Mouse (Mus musculus): ENCODE results near the gene Mettl23.
"Not testable (repeated sequence)": the region's sequence is repeated elsewhere in the genome, so short reads cannot be mapped to it uniquely, and the experiment has no call there.

Gene Mettl23

DNA sequence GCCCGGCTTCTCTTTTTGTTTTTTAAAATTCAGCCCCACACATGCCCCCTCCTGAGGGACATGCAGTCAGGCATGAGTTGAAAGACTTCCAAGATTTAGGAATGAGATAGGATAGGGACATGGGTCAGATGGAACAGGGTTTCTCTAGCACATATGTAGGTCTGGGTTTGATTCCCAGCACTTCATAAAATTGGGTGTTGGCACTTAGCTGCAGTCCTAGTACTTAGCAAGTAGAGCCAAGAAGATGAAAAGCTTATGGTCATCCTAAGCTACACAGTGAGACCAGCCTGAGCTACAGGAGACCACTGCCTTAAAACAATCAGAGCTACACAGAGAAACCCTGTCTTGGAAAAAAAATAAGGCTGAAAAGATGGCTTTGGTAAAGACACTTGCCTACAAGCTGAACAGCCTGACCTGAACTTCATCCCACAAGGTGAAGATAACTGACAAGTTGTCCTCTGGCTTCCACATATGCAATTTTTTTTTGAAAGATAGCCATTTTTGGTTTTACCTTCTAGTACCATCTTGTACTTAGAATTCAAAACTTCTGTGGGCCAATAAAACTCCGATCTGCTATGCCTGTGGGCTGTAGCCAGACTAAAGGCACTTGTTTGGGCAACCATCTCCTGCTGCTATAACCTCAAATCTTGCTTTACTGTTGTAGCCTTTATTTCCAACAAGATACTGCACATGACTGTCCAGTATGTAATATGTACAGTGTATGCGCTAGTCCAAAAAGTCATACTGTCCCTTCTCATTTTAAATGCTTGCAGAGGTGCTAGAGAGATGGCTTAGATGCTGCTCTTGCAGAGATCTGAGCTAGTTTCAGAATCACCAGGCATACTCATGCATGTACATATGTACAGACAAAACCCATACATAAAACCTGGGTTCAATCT lies 4.4 kb downstream of the Mettl23 start:
- no peak for DNase-seq (ENCODE audit: low spot score in 2 of 2)

DNA sequence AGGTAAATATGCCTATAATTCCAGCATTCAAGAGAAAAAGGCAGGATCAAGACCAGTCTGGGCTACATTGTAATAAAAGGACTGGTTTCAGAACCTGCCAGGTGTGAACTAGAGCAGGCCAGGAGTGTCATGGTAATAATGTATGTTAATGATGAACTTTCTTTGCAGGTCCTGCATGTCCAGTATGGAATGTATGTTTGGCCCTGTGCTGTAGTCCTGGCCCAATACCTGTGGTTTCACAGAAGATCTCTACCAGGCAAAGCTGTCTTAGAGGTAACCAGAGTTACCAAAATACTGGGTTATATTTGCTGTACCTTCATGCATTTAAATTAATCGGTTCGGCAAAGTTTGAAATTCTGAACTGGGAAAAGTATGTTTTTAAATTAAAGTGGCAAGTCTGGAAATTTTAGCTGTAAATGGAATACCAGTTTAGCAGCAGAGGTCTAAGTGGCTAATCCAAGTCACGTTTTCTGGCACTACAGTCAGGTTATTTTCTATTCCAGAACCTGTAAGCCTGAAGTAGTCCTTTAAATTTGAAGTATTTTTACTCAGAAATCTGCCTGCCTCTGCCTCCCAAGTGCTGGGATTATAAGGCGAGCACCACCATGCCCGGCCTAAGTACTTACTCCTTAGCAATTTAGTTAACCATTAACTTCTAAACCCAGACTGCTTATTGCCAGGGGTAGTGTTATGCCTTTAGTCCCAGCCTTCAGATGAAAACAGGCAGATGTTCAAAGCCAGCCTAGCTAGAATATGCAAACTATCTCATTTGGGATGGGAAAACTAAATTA lies 5.2 kb downstream of the Mettl23 start:
- DNase-seq (ENCODE audit: low spot score in 2 of 2) = no peak

DNA sequence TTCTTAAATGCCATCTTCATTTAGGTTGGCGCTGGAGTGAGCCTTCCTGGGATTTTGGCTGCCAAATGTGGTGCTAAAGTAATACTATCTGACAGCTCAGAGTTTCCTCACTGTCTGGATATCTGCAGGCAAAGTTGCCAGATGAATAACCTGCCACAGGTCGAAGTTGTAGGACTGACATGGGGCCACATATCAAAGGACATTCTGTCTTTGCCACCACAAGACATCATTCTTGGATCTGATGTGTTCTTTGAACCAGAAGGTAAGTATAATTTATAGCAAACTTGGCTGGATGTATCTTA lies 5.8 kb downstream of the Mettl23 start:
- not testable (repeated sequence) for DNase-seq (ENCODE audit: low spot score in 2 of 2)

DNA sequence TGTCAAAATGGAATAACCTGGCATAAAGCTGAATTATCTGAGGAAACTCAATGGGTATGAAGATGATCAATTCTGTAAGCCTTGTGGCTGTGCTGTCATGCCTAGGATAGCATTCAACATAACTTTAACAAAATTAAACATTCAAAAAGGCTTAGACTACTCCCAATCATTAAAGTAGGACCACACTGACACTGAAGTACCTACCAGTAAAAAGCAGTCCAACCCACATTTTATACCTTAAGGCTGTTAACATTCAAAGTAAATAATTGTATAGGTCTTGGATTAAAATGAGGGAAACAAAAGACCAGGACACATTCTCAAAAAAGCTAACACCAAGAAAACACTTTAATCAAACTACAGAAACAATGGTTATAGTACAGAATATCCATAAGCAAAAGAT lies 6.5 kb downstream of the Mettl23 start:
- DNase-seq (ENCODE audit: low spot score in 2 of 2) = no peak

- no peak for DNase-seq (ENCODE audit: low spot score in 2 of 2)
These were observed 7.0 kb downstream of the Mettl23 start for GRCm38 (mm10) chr11:116850085-116850484.

DNA sequence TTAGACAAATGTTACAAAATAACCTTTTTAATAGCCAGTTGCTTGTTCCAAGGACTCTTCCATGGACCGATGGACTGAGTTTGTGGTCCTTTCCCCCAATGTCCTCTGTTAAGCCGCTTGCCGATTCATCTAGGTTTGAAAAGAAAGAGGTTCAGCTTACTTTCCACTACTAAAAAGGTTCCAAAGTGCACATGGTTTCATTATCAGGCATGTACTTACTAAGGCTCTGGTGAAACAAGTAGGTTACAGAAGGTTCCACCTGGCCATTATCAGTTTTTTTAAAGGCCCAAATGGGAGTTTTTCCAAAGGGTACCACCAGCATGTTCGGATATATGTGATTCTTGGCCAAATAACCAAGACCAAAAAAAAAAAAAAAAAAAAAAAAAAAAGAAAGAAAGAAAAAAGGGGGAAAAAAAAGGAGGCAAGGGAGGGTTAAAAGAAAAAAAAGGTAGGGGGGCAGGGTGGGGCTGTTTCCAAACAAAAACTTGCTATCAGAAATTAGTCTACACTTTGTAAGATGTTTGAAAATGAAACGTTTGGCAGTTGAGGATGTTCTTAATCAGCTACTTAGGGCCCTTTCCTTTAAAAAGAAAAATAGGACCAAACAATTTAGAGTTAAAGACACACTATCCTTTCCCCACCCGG lies 7.9 kb downstream of the Mettl23 start:
- no peak for DNase-seq (ENCODE audit: low spot score in 2 of 2)

DNA sequence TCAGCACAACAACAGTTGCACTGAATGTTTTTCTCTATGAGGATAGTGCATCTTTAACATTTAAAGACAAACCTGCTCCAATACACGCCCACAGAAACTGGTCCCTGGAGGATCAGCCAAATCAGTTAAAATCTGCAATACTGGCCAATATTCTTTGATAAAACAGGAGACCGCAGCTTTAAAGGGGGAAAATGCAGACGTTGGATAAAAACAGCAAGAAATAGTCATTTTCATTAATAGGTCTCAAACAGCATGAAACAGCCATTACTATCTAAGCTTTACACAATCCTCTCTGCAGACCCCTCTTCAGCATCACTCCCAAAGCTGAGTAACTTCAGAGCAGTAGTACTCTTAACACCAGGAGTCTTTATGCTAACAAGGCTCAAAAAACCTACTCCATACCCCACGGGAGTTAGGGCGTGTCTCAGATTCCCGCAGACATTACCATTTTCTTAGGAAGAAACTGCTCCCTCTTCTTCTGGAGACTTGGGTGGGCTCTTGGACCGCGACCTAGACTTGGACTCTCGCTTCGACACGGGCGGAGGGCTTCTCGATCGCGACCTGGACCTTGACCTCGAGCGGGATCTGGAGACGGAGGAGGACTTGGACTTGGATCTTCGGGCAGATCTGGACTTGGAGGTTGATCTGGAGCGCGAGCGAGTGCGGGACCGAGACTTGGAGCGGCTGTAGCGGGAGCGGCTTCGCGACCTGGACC lies 8.7 kb downstream of the Mettl23 start:
- peak in 1 of 2 experiments; percentile 31 for DNase-seq (ENCODE audit: low spot score in 2 of 2)

- peak; percentile 53 to 57 for DNase-seq (ENCODE audit: low spot score in 2 of 2)
These were observed 9.3 kb downstream of the Mettl23 start, which contains the start of gene Mfsd11 for GRCm38 (mm10) chr11:116852291-116852890. Mfsd11 (plus strand) TSS chr11:116852440.

- peak; percentile 96 to 98 for DNase-seq (ENCODE audit: low spot score in 2 of 2)
These were observed 9.9 kb downstream of the Mettl23 start, which contains the start of gene Srsf2 for GRCm38 (mm10) chr11:116852891-116853511. Srsf2 (minus strand) TSS chr11:116853094.

GRCm38 (mm10) chr11:116853512-116853928 lies 10.4 kb downstream of the Mettl23 start:
- DNase-seq (ENCODE audit: low spot score in 2 of 2) = peak; percentile 97 to 98

GRCm38 (mm10) chr11:116854279-116854678 lies 11.2 kb downstream of the Mettl23 start:
- no peak for DNase-seq (ENCODE audit: low spot score in 2 of 2)

- no peak for DNase-seq (ENCODE audit: low spot score in 2 of 2)
These were observed 14.2 kb downstream of the Mettl23 start for GRCm38 (mm10) chr11:116857183-116857850.

DNA sequence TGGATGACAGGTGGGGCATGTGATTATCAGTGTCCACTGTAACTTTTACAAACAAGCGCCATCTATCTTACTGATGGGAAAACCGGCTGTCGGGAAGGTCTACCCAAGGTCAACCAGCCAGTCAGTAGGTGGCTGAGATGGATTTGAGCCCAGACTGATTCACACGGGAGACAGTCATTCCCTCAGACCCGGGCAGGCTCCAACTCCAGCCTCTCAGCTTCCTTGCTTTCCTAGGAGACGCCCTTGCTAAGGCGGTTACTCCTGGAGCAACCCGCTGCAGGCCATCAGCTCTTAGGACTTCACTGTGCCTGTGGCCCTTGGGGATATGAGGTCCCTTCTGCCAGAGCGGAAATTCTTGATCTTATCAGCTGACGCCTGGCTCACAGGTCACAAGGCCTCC lies 21.4 kb downstream of the Mettl23 start:
- DNase-seq (ENCODE audit: low spot score in 2 of 2) = no peak

DNA sequence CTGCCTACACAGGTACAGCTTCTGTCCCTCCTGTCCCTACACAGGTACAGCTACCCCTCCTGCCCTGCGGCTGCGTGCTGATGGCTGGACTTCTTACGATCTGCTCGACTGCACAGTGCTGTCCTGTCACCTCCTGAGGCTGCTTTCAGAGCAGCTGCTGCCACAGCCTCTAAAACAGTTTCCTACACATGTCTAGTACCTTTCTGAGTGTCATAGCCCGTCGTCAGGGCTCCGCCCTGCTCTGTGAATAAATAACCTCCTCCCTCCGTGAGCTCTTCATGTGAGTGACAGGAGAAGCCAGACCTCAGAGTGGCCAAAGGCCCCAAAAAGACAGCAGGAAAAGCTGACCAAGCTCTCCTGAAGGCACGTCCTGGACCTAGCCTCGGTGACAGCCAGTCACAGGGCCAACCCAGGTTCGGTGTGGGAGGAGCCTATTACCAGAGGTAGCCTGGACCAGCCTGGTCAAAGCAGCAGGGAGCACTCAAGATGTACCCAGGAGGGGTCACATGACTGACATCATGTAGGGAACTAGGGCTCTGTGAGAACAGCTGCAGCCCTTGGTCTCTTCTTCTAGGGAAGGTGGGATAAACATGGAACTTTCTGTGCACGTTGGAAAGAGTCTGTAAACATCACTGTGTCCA lies 23.0 kb downstream of the Mettl23 start:
- no peak for DNase-seq (ENCODE audit: low spot score in 2 of 2)

- no peak for DNase-seq (ENCODE audit: low spot score in 2 of 2)
These were observed 25.1 kb downstream of the Mettl23 start for GRCm38 (mm10) chr11:116868129-116868528.

- no peak for DNase-seq (ENCODE audit: low spot score in 2 of 2)
These were observed 26.1 kb downstream of the Mettl23 start for GRCm38 (mm10) chr11:116869223-116869622.

DNA sequence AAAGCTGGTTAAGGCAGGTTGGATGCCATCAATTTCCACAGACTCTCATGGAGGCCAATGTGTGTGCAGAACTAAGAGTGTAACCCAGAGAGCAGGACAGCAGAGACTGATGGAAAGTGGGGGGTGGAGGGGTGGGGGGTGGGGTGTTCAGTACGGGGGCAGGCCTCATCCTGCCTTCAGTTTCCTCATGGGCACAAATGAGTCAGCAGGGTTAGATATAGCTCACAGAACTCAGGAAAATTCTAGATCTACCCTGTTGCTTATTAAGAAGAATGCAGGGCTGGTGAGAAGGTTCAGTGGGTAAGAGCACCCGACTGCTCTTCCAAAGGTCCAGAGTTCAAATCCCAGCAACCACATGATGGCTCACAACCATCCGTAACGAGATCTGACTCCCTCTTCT lies 26.6 kb downstream of the Mettl23 start:
- no peak for DNase-seq (ENCODE audit: low spot score in 2 of 2)

GRCm38 (mm10) chr11:116871538-116871937 lies 28.5 kb downstream of the Mettl23 start:
- no peak for DNase-seq (ENCODE audit: low spot score in 2 of 2)

- DNase-seq (ENCODE audit: low spot score in 2 of 2) = no peak
These were observed 30.9 kb downstream of the Mettl23 start for GRCm38 (mm10) chr11:116873987-116874386.

GRCm38 (mm10) chr11:116878454-116878853 lies 35.4 kb downstream of the Mettl23 start:
- DNase-seq (ENCODE audit: low spot score in 2 of 2) = no peak
